Comparison of ENCODE assay signal across 18 mouse cellular contexts in the genomic region with DNA sequence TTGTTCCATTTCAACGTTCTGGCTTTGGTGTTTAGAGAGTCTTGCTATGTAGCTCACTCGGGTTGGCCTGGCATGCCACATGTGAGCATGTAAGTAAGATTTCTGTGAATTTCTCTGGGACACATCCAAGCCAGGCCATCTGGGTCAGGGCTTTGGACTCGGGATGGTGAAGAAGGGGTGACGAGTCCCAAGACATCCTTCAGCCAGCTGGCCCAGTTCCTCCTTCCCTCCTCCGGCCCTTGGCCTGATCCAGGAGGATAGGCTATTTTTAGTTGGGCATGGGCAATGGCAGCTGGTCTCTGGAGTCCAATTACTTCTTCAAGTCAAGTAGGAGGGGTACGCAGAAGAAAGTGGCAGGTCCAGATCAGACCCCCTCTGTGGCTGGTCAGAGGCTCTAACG. TPM values are rescaled to one million over a fixed set of nuclear protein-coding genes. Genes with fewer than 3 reads are reported as not detected.
DNase-seq lines count a peak whose midpoint lies in the region.
"Had no signal": no experiment of that assay in that cellular context is flagged by ENCODE, and none has a peak within 500 bp of the region (broad histone marks: within the 10 kb centered on the region; RNA-seq: fewer than 3 reads in every experiment).

No protein-coding gene starts in this region.

- DNase-seq in cerebellum, postnatal 25 days = peak; percentile 40 to 59
- no peak for DNase-seq in cerebellum, adult 18-20 months
- peak; percentile 60 for DNase-seq in brain, adult 2 months (ENCODE audit: low read depth, low spot score)
- DNase-seq in gastrocnemius, adult 8-10 months (ENCODE audit: low spot score in 2 of 2) = peak; percentile 49 to 78
- DNase-seq in skeletal muscle tissue, adult 2 months (ENCODE audit: low read depth, low spot score) = peak; percentile 93
- no peak for DNase-seq in right cerebral cortex, postnatal 36 days (ENCODE audit: low spot score in 2 of 2)
- no peak for DNase-seq in embryo, embryonic 10.5 days (ENCODE audit: low spot score)
- DNase-seq: adrenal gland, adult 8-10 months; B cell, adult 2 months; heart, postnatal 10 days; kidney, adult 11 months; kidney, postnatal 4 days; lung, adult 18-20 months; lung, postnatal 10 days; thymus, postnatal 14 days had no signal

RNA-seq across cellular contexts. Expression of gene Tnnc2, which starts 1.0 kb away (rescaled TPM):
- total RNA-seq in gastrocnemius, adult 8-10 months (2022) = over 10,000 TPM; 10,643 to 17,408 (median 13,587) TPM
- total RNA-seq: adrenal gland, adult 8-10 months; CH12.LX; G1E; neutrophil, adult 5-6 weeks had no signal

RNA-seq across cellular contexts. Expression of gene Snx21, which starts 6.8 kb away (rescaled TPM):
- 10 to 100 TPM; 23.5 to 24.8 (median 24.4) TPM for total RNA-seq in gastrocnemius, adult 8-10 months (2022)

RNA-seq across cellular contexts. Expression of gene Ube2c, which starts 9.1 kb away (rescaled TPM):
- under 1 TPM in 3 of 4 experiments, not detected in 1; 0.29 to 0.38 (median 0.38) TPM for total RNA-seq in gastrocnemius, adult 8-10 months (2022)

RNA-seq across cellular contexts. Expression of gene Acot8, which starts 25.9 kb away (rescaled TPM):
- 10 to 100 TPM in 1 of 4 experiments, 1 to 10 TPM in 3; 8.1 to 10.9 (median 8.4) TPM for total RNA-seq in gastrocnemius, adult 8-10 months (2022)

RNA-seq across cellular contexts. Expression of gene Zswim3, which starts 26.1 kb away (rescaled TPM):
- total RNA-seq in gastrocnemius, adult 8-10 months (2022) = 1 to 10 TPM in 3 of 4 experiments, under 1 TPM in 1; 0.90 to 1.7 (median 1.2) TPM

Comparison
In these comparisons a context has a peak if more than half of its experiments do, and no peak if none do; other contexts are left out.
1. DNase-seq: peak in cerebellum, postnatal 25 days (2 of 2), brain, adult 2 months (single experiment), gastrocnemius, adult 8-10 months (2 of 2) and skeletal muscle tissue, adult 2 months (single experiment); none in cerebellum, adult 18-20 months (0 of 2), right cerebral cortex, postnatal 36 days (0 of 2) and embryo, embryonic 10.5 days (single experiment).